Mouse (Mus musculus): Measurements from ENCODE around the gene Kif27. TPM values are rescaled to one million over a fixed set of nuclear protein-coding genes. Genes with fewer than 3 reads are reported as not detected.

Gene Kif27
- polyA plus RNA-seq, 1 experiment from 2014 or later, result 1.5 TPM

DNA sequence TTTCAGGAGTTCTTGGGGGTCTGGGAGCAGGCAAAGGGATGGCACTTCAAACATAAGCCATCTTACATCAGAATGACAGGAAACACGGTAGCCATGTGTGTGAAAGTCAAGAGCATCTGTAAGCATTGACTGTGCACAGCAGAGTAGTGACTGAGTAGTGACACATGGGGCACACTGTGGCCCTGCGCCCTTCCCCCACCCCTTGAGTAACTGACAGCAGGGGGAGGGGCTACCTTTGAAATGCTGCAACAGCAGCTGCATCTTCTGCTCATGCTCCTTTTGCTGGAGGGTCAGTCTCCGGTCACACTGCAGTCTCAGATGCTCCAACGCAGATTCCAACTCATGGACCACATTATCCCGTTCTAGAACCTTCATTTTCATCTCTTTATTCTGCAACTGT lies 66.1 kb downstream of the Kif27 start:
- peaks cover 17% of the 10 kb centered on the region for H3K4me1 ChIP-seq (replicated peaks)
- H3K27ac ChIP-seq, result no peak overlapping the region
- H3K27me3 ChIP-seq (ENCODE audit: insufficient read depth, poor library complexity, severe bottlenecking), result no peaks in the 10 kb centered on the region; the same call in 1 of the 2 replicates
- H3K36me3 ChIP-seq, result no peaks in the 10 kb centered on the region
- H3K9me3 ChIP-seq, result no peaks in the 10 kb centered on the region
- H3K4me3 ChIP-seq, result no peak overlapping the region
- DNase-seq (ENCODE audit: low spot score), result peak; percentile 60
- WGBS, result 12% methylated on average over 5 of the region's 5 CpGs

DNA sequence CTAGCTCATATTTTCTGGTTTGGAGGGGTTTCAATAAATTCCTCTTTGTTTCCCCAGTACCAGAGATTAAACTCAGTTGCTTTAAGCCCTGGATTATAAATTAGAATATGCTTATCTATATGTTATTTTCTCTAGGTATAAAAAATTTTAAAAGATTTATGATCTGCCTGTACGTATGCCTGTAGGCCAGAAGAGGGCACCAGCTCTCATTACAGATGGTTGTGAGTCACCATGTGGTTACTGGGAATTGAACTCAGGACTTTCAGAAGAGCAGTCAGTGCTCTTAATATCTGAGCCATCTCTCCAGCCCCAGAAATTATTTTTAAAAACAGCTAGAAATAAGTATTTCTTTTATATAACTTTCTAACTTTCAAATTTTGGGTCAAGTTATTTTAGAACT lies 69.6 kb downstream of the Kif27 start:
- H3K27me3 ChIP-seq (ENCODE audit: insufficient read depth, poor library complexity, severe bottlenecking), result no peaks in the 10 kb centered on the region
- 67% methylated on average over 1 of the region's 1 CpGs for WGBS
- H3K4me1 ChIP-seq (replicated peaks), result peaks cover 17% of the 10 kb centered on the region
- no peak overlapping the region for H3K4me3 ChIP-seq
- no peak overlapping the region for H3K27ac ChIP-seq
- no peaks in the 10 kb centered on the region for H3K36me3 ChIP-seq
- no peak for DNase-seq (ENCODE audit: low spot score)
- no peaks in the 10 kb centered on the region for H3K9me3 ChIP-seq

- Histone ChIP-seq H3K27ac (no peak overlapping the region), H3K27me3 (ENCODE audit: insufficient read depth, poor library complexity, severe bottlenecking) (no peaks in the 10 kb centered on the region), H3K36me3 (no peaks in the 10 kb centered on the region), H3K9me3 (no peaks in the 10 kb centered on the region), H3K4me1 (replicated peaks) (peaks cover 8% of the 10 kb centered on the region), H3K4me3 (no peak overlapping the region)
- WGBS, result 16% methylated on average over 13 of the region's 13 CpGs
- peak; percentile 86 for DNase-seq (ENCODE audit: low spot score)
Measured at GRCm38 (mm10) chr13:58287822-58288221, 71.1 kb downstream of the Kif27 start.

DNA sequence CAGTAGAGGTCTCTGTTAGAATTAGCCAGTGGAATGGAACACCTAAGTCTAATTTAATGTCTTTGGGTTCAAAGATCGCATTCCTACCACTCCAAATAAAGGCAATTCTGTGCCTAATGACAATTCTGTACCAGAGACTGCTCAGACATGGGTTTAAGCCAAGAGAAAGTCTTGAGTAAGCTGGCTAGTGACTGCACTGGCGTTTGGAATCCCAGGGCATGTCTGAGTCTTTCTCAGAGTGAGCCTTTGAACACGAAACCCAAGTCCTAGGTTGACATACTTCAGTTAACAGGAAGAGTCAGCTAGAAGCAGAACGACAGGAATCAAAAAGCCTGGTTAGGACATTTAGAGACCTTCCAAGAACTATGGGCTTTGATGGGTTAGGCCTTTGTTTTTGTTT lies 75.5 kb downstream of the Kif27 start:
- Histone ChIP-seq H3K27ac (no peak overlapping the region), H3K4me3 (no peak overlapping the region), H3K4me1 (replicated peaks) (no peaks in the 10 kb centered on the region), H3K9me3 (no peaks in the 10 kb centered on the region), H3K27me3 (ENCODE audit: insufficient read depth, poor library complexity, severe bottlenecking) (no peaks in the 10 kb centered on the region), H3K36me3 (no peaks in the 10 kb centered on the region)
- 64% methylated on average over 4 of the region's 4 CpGs for WGBS
- DNase-seq (ENCODE audit: low spot score), result no peak

DNA sequence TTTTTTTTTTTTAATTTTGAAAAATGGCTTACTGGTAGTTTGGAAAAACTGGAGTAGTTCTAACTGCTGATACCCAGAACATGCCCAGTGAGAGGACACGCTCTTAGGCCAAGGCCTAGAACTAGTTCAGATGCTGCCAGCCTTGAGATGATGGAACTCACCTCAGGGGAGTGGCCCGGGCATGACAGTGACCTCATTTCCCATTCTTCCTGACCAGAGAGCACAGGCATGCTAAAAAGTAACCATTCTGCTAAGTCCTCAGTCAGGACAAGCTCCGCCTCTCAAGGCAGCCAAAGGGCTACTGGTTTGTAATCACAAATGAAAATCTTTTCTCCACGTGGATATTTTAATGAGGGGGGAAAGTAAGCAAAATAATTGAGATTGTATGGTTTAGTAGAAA lies 77.0 kb downstream of the Kif27 start:
- no peaks in the 10 kb centered on the region for H3K36me3 ChIP-seq
- H3K4me1 ChIP-seq (replicated peaks), result no peaks in the 10 kb centered on the region
- H3K9me3 ChIP-seq, result no peaks in the 10 kb centered on the region
- H3K27me3 ChIP-seq (ENCODE audit: insufficient read depth, poor library complexity, severe bottlenecking), result no peaks in the 10 kb centered on the region
- H3K27ac ChIP-seq, result no peak overlapping the region
- H3K4me3 ChIP-seq, result no peak overlapping the region
- WGBS, result 68% methylated on average over 4 of the region's 4 CpGs
- DNase-seq (ENCODE audit: low spot score), result no peak

DNA sequence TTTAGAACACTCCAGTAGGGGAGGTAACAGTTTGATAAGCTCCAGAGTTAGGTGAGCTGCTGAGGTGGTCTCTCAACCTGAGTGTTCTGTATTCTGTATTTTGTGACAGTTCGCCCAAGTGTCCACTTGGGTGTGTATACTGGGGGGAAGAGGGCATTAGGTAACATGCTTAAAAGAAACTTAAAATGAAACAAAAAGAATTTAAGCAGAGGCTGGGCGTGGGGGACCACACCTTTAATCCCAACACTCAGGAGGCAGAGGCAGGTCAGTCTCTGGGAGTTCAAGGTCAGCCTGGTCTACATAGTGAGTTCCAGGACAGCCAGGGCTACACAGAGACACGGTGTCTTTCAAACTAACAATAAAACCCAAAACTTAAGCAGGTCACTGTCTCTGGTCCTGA lies 78.4 kb downstream of the Kif27 start:
- 86% methylated on average over 3 of the region's 3 CpGs for WGBS
- no peak overlapping the region for H3K4me3 ChIP-seq

GRCm38 (mm10) chr13:58276256-58276655 lies 82.7 kb downstream of the Kif27 start:
- Histone ChIP-seq H3K36me3 (no peaks in the 10 kb centered on the region), H3K27ac (no peak overlapping the region), H3K27me3 (ENCODE audit: insufficient read depth, poor library complexity, severe bottlenecking) (peaks cover 14% of the 10 kb centered on the region), H3K4me1 (replicated peaks) (peaks cover 35% of the 10 kb centered on the region), H3K4me3 (no peak overlapping the region), H3K9me3 (no peaks in the 10 kb centered on the region)
- WGBS, result 71% methylated on average over 10 of the region's 10 CpGs
- DNase-seq (ENCODE audit: low spot score), result no peak

More for the DNA sequence above, 78.4 kb downstream of the Kif27 start:
- DNase-seq (ENCODE audit: low spot score), result no peak
- no peak overlapping the region for H3K27ac ChIP-seq
- no peaks in the 10 kb centered on the region for H3K9me3 ChIP-seq
- peaks cover 8% of the 10 kb centered on the region for H3K4me1 ChIP-seq (replicated peaks)
- no peaks in the 10 kb centered on the region for H3K36me3 ChIP-seq
- peaks cover 11% of the 10 kb centered on the region for H3K27me3 ChIP-seq (ENCODE audit: insufficient read depth, poor library complexity, severe bottlenecking)

- WGBS, result 70% methylated on average over 8 of the region's 8 CpGs
- peaks cover 14% of the 10 kb centered on the region for H3K27me3 ChIP-seq (ENCODE audit: insufficient read depth, poor library complexity, severe bottlenecking)
- H3K27ac ChIP-seq, result peak within 1 kb of the TSS; percentile 92
- no peak for DNase-seq (ENCODE audit: low spot score)
- no peaks in the 10 kb centered on the region for H3K36me3 ChIP-seq
- H3K4me3 ChIP-seq, result peak within 1 kb of the TSS; percentile 89
- H3K9me3 ChIP-seq, result no peaks in the 10 kb centered on the region
- peaks cover 35% of the 10 kb centered on the region for H3K4me1 ChIP-seq (replicated peaks)
Measured at GRCm38 (mm10) chr13:58275599-58275998, 83.3 kb downstream of the Kif27 start, which contains the start of gene Gkap1. TSS of gene Gkap1 (minus strand) at chr13:58275699.

DNA sequence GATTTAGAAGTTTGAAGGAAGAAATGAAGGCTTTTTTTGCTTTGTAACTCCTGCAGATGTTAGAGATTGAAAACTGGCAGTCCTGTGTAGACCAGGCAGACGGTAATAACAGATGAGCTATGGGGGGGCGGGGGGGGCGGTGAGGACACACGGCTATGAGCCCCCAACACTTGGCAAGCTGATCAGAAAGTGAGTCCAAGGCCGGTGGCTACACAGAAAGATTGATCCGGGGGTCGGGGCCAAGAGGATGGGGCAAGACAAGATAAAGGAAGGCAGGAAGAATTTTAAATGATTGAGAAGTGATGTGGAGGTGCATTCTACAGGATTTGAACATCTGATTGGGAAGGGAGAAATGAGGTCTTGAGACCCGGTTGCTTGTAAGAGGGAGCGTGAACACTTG lies 83.8 kb downstream of the Kif27 start:
- Histone ChIP-seq H3K4me1 (replicated peaks) (peaks cover 35% of the 10 kb centered on the region), H3K36me3 (no peaks in the 10 kb centered on the region), H3K4me3 (peak overlapping the region; percentile 89), H3K27me3 (ENCODE audit: insufficient read depth, poor library complexity, severe bottlenecking) (peaks cover 14% of the 10 kb centered on the region), H3K27ac (peak overlapping the region; percentile 92), H3K9me3 (no peaks in the 10 kb centered on the region)
- no peak for DNase-seq (ENCODE audit: low spot score)
- 23% methylated on average over 9 of the region's 9 CpGs for WGBS

DNA sequence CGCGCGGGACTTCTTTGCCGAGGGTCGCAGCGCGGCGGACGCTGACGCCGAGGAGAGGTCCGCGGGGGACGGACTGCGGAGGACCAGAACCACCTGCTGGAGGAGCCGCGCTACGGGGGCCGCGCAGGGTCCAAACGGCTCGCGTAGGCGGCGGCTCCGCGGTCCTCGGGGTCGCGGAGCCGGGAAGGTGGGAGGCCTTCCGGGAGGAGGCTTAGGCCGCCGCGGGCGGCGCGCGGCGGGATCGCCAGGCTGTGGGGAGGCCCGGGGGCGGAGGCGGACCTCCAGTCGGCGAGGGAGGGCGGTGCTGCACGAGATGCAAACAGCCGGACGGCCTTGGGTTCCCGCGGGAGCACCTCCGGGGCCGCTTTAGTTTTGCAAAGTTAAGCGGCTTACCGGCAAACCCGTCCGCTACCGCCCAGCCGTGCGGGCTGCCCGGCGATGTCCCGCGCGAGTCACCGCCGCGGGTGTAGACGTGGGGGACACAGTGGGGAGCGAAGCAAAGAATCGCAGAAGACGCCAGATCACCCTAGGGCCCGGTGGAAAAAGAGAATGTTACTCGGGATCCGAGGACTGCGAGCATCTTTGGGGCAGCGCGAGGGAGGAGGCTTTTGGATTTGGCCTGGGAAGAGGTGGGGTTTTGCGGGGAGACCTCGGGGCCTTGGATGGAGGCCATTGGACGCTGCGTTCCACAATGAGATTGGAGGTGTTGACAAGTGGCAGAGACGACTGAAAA lies 84.5 kb downstream of the Kif27 start:
- H3K27me3 ChIP-seq (ENCODE audit: insufficient read depth, poor library complexity, severe bottlenecking), result peaks cover 14% of the 10 kb centered on the region

GRCm38 (mm10) chr13:58273411-58274258 lies 85.3 kb downstream of the Kif27 start:
- Histone ChIP-seq H3K9me3 (no peaks in the 10 kb centered on the region), H3K4me1 (replicated peaks) (peaks cover 35% of the 10 kb centered on the region), H3K27ac (peak overlapping the region; percentile 92), H3K36me3 (no peaks in the 10 kb centered on the region), H3K4me3 (peak overlapping the region; percentile 89), H3K27me3 (ENCODE audit: insufficient read depth, poor library complexity, severe bottlenecking) (peaks cover 14% of the 10 kb centered on the region)
- peak; percentile 66 for DNase-seq (ENCODE audit: low spot score)
- under 1% methylated on average over 114 of the region's 115 CpGs for WGBS

More for the DNA sequence above, 84.5 kb downstream of the Kif27 start:
- peak; percentile 80 for DNase-seq (ENCODE audit: low spot score)
- Histone ChIP-seq H3K9me3 (no peaks in the 10 kb centered on the region), H3K27ac (peak overlapping the region; percentile 92), H3K4me1 (replicated peaks) (peaks cover 35% of the 10 kb centered on the region), H3K36me3 (no peaks in the 10 kb centered on the region), H3K4me3 (peak overlapping the region; percentile 89)
- WGBS, result under 1% methylated on average over 84 of the region's 84 CpGs

- no peaks in the 10 kb centered on the region for H3K4me1 ChIP-seq (replicated peaks)
- H3K9me3 ChIP-seq, result no peaks in the 10 kb centered on the region
- no peak for DNase-seq (ENCODE audit: low spot score)
- H3K4me3 ChIP-seq, result no peak overlapping the region
- H3K27me3 ChIP-seq (ENCODE audit: insufficient read depth, poor library complexity, severe bottlenecking), result no peaks in the 10 kb centered on the region
- WGBS, result 83% methylated on average over 3 of the region's 3 CpGs
- H3K27ac ChIP-seq, result no peak overlapping the region
- H3K36me3 ChIP-seq, result peaks cover 21% of the 10 kb centered on the region
Measured at GRCm38 (mm10) chr13:58266864-58267263, 92.1 kb downstream of the Kif27 start.

GRCm38 (mm10) chr13:58263546-58263945 lies 95.4 kb downstream of the Kif27 start:
- WGBS, result 87% methylated on average over 8 of the region's 8 CpGs
- no peak overlapping the region for H3K4me3 ChIP-seq
- H3K36me3 ChIP-seq, result peaks cover 36% of the 10 kb centered on the region
- H3K9me3 ChIP-seq, result no peaks in the 10 kb centered on the region
- DNase-seq (ENCODE audit: low spot score), result no peak
- no peaks in the 10 kb centered on the region for H3K4me1 ChIP-seq (replicated peaks)
- H3K27ac ChIP-seq, result no peak overlapping the region
- no peaks in the 10 kb centered on the region for H3K27me3 ChIP-seq (ENCODE audit: insufficient read depth, poor library complexity, severe bottlenecking)

All from hindbrain, embryonic 10.5 days (tissue).